Mouse (Mus musculus) CH12.LX (cell line): ENCODE data around the gene Sfxn5.

ENCODE experiments used
- POLR2A ChIP-seq: IDR thresholded peaks from 2 replicates; pipeline ENCODE4 v1.6.1; 2011; ENCODE audit warnings: low read depth, mild to moderate bottlenecking, improper control_type of control experiment, low read length
- RAD21 ChIP-seq: IDR thresholded peaks from 2 replicates; pipeline ENCODE4 v1.6.1; 2011; ENCODE audit warnings: low read depth, mild to moderate bottlenecking, low read length, improper control_type of control experiment, moderate library complexity
- USF1 ChIP-seq: IDR thresholded peaks from 2 replicates; pipeline ENCODE4 v1.6.1; 2014; ENCODE audit warnings: low read depth, mild to moderate bottlenecking, inconsistent platforms, low read length, improper control_type of control experiment

DNA sequence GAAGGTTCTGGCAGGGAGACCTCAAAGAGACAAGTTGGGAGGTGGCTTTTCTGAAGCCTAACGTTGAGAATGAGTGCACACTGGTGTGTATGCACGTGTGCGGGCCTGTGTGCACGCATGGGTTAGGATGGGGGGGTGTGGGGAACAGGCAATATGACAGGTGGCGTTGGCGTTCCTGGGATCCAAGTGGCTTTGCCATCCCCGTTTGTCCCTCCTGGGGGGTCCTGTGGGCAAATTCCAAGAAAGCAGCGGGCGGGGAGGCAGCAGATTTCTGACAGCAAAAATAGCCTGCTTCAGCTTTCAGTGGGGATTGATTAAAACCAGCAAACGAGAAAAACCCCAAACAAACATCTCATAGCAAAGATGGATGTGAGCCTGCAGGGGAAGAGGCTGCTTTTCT lies 110.7 kb downstream of the Sfxn5 start:
- TF ChIP-seq RAD21 (no peak), POLR2A (no peak), USF1 (no peak)
